Mouse (Mus musculus): ENCODE results near the gene Adgrf4. TPM values are rescaled to one million over a fixed set of nuclear protein-coding genes. Genes with fewer than 3 reads are reported as not detected.

The Adgrf4 gene
- polyA plus RNA-seq, 1 experiment from 2014 or later = 0.08 TPM

DNA sequence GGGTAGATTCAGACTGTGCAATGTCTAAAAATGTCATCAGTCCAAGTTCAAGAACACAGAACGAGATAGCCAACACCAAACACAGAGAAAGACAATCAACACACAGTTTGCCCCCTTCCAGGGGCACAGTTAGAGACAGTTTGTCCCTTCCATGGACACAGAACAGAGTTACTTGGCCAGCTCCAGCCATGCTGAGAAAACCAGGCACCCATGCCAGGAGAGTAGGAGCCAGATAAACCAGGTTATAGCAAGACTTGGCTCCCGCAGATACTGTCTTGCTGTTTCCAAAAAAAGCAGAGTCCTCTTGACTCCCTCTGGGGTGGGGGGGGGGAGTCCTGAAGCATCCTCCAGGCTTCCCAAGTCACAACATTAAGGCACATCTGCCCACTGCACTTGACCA lies 61.9 kb downstream of the Adgrf4 start:
- Histone ChIP-seq H3K4me2 (no peak overlapping the region), H3K36me3 (no peaks in the 10 kb centered on the region), H3K9ac (no peak overlapping the region), H3K27ac (replicated peaks) (no peak overlapping the region), H3K27me3 (replicated peaks) (no peaks in the 10 kb centered on the region), H3K9me3 (no peaks in the 10 kb centered on the region), H3K4me3 (no peak overlapping the region), H3K4me1 (no peaks in the 10 kb centered on the region)
- 52% methylated on average over 2 of the region's 2 CpGs for WGBS
- ATAC-seq (ENCODE audit: extremely low read depth, insufficient number of reproducible peaks, low FRiP score, low TSS enrichment) = no peak

DNA sequence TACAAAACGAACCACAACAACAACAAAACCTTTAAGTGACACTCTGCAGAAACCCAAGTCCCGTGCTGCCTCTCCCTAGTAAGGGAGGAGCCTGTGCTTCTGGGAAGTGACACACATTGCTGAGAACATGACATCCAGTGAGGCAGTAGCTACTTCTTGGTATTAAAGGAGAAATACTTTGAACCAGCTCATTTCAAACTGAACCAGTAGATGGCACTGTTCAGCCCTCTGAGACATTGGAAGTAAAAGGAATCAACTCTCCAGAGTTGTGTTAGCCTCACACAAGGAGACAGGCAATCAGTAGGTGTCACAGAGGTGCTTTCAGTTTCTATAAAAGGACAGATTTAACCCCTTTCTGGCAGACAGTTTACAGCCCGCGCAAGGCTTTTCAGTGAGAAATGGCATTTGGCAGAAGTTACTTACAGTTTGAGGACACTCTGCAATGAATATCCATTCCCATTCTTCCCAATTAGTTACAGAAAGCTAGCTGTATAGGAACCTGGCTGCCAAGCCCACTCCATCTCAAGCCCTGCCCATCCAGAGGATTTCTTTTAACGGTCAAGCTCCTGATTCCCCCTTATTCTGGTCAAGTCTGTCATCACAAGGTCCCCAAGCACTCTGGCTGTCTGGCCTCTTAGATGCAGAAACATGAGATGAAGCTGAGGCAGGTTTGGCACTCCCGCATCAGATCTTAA lies 78.9 kb downstream of the Adgrf4 start:
- Histone ChIP-seq H3K36me3 (no peaks in the 10 kb centered on the region), H3K4me1 (no peaks in the 10 kb centered on the region), H3K27ac (replicated peaks) (no peak overlapping the region), H3K4me2 (no peak overlapping the region), H3K4me3 (no peak overlapping the region), H3K9me3 (no peaks in the 10 kb centered on the region), H3K27me3 (replicated peaks) (no peaks in the 10 kb centered on the region), H3K9ac (no peak overlapping the region)
- WGBS = 34% methylated on average over 6 of the region's 6 CpGs
- no peak for ATAC-seq (ENCODE audit: extremely low read depth, insufficient number of reproducible peaks, low FRiP score, low TSS enrichment)

DNA sequence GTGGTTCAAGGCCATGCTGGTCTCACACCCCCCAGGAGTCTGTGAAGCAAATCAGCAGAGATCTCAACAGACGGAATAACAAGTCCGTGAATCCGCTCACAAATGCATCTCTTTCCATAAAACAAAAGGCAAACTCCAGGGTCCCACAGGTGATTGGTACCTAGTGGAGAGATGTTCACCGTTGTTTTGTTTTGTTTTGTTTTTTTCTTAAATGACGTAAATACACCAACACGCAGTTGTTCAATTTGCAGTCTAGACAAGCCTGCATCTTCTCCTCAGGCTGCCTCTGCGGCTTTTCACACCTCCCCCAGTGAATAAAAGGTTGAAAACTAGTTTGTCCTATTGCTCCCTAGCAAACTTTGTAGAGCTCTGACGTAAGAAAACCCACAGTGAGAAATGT lies 80.8 kb downstream of the Adgrf4 start, which contains the start of gene Opn5:
TSS of gene Opn5 (minus strand) at position 101 of the 400 bp plus-strand sequence.
- 68% methylated on average over 8 of the region's 8 CpGs for WGBS
- no peaks in the 10 kb centered on the region for H3K9me3 ChIP-seq
- no peaks in the 10 kb centered on the region for H3K4me1 ChIP-seq
- no peak for ATAC-seq (ENCODE audit: extremely low read depth, insufficient number of reproducible peaks, low FRiP score, low TSS enrichment)
- H3K36me3 ChIP-seq = no peaks in the 10 kb centered on the region
- no peak within 1 kb of the TSS for H3K4me2 ChIP-seq
- no peak within 1 kb of the TSS for H3K27ac ChIP-seq (replicated peaks)
- H3K9ac ChIP-seq = no peak within 1 kb of the TSS
- no peaks in the 10 kb centered on the region for H3K27me3 ChIP-seq (replicated peaks)
- no peak within 1 kb of the TSS for H3K4me3 ChIP-seq

DNA sequence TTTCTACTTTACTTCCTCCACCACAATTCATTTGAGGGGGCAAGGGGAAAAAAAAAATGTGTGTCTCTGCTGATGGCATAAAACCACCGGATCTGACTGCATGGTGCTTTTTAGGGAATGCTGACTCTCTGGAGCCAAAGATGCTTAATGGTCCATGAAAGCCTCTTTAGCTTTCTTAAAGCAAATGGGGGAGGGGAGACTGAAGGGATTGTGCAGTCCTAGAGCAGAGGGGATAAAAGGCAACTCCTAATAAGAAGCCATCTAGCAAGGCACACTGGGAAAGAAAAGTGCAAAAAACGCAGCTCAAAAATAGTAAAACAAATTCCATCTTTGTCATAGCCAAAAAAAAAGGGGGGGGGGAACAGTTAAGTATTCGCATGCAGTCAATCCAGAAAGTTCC lies 83.8 kb downstream of the Adgrf4 start:
- H3K4me3 ChIP-seq = no peak overlapping the region
- no peaks in the 10 kb centered on the region for H3K9me3 ChIP-seq
- no peaks in the 10 kb centered on the region for H3K4me1 ChIP-seq
- no peak for ATAC-seq (ENCODE audit: extremely low read depth, insufficient number of reproducible peaks, low FRiP score, low TSS enrichment)
- WGBS = 47% methylated on average over 3 of the region's 3 CpGs
- H3K27me3 ChIP-seq (replicated peaks) = no peaks in the 10 kb centered on the region
- no peak overlapping the region for H3K9ac ChIP-seq
- no peak overlapping the region for H3K4me2 ChIP-seq
- no peak overlapping the region for H3K27ac ChIP-seq (replicated peaks)
- no peaks in the 10 kb centered on the region for H3K36me3 ChIP-seq

Other genes with a start within 250 kb of the Adgrf4 start
- not detected in 2 replicates for gene Opn5, start 80.9 kb downstream of the Adgrf4 start, polyA plus RNA-seq (2015; fragmentation: Nextera tagmentation; extraction: Ambion mirVana)
- gene Adgrf2, start 49.9 kb upstream of the Adgrf4 start, polyA plus RNA-seq (2015; fragmentation: Nextera tagmentation; extraction: Ambion mirVana) = 0.13 TPM in 2 replicates
- 12.7 and 13.8 TPM in 2 replicates for gene Cd2ap, start 184.4 kb upstream of the Adgrf4 start, polyA plus RNA-seq (2015; fragmentation: Nextera tagmentation; extraction: Ambion mirVana)